Mouse (Mus musculus) MEL (cell line): ENCODE measurements at regions not wholly inside any gene's neighbourhood (a gene's known extent, or its start where the extent isn't known, plus 50 kb on each side); places are given as distances from the start of the nearest gene placed in this dataset.

ENCODE experiments used
- DNase-seq: peaks from one replicate; pipeline ENCODE4 v3.0.0; 2011; ENCODE audit warnings: low read depth, low spot score
- H3K27ac ChIP-seq: 2 replicates; pipeline ENCODE4 v1.5.1; 2012; ENCODE audit warnings: low read depth, mild to moderate bottlenecking, control low read depth, low read length, moderate library complexity; ENCODE audit not compliant: control insufficient read depth
- H3K27me3 ChIP-seq, 2 experiments: fragments of 150-350 bp in 1 of 2; sonication (generic) in 1 of 2; 2 replicates each; pipeline ENCODE4 v1.6.1; 2012; ENCODE audit warnings: low read length in 2 of 2, mild to moderate bottlenecking in 2 of 2, improper control_type of control experiment in 1 of 2, moderate library complexity in 1 of 2; ENCODE audit not compliant: insufficient read depth in 2 of 2, control insufficient read depth in 1 of 2
- H3K36me3 ChIP-seq, 2 experiments: 2 replicates each; pipeline ENCODE4 v1.6.1; 2012 to 2014; ENCODE audit warnings: low read length in 2 of 2, improper control_type of control experiment in 1 of 2, inconsistent platforms in 1 of 2, mild to moderate bottlenecking in 1 of 2; ENCODE audit not compliant: insufficient read depth in 2 of 2, control insufficient read depth in 1 of 2
- H3K4me1 ChIP-seq, 2 experiments: fragments of 150-350 bp in 1 of 2; sonication (generic) in 1 of 2; 2 replicates each; pipeline ENCODE4 v1.6.1; 2012; ENCODE audit warnings: low read length in 2 of 2, improper control_type of control experiment in 1 of 2, mild to moderate bottlenecking in 1 of 2; ENCODE audit not compliant: insufficient read depth in 2 of 2, control insufficient read depth in 1 of 2
- H3K4me3 ChIP-seq, 2 experiments: fragments of 150-350 bp in 1 of 2; sonication (generic) in 1 of 2; 2 replicates each; pipeline ENCODE4 v1.5.1; 2012; ENCODE audit warnings: low read depth in 2 of 2, low read length in 2 of 2, mild to moderate bottlenecking in 2 of 2, moderate library complexity in 2 of 2, control low read depth in 1 of 2, improper control_type of control experiment in 1 of 2; ENCODE audit not compliant: control insufficient read depth in 1 of 2, insufficient read depth in 1 of 2
- H3K79me2 ChIP-seq: 2 replicates; pipeline ENCODE4 v1.6.1; 2012; ENCODE audit warnings: mild to moderate bottlenecking, low read length, moderate library complexity; ENCODE audit not compliant: control insufficient read depth, poor library complexity, insufficient read depth
- H3K9ac ChIP-seq: 2 replicates; pipeline ENCODE4 v1.6.1; 2012; ENCODE audit warnings: low read depth, mild to moderate bottlenecking, control low read depth, low read length, moderate library complexity; ENCODE audit not compliant: control insufficient read depth, poor library complexity, severe bottlenecking
- H3K9me3 ChIP-seq: fragments of 150-350 bp; sonication (generic); replicated peaks from 2 replicates; pipeline ENCODE4 v1.6.1; 2012; ENCODE audit warnings: mild to moderate bottlenecking, low read length, improper control_type of control experiment, moderate library complexity; ENCODE audit not compliant: insufficient read depth
- CHD1 ChIP-seq: IDR thresholded peaks from 2 replicates; pipeline ENCODE4 v1.6.1; 2012; ENCODE audit warnings: low read depth, mild to moderate bottlenecking, inconsistent platforms, low read length, improper control_type of control experiment
- ETS1 ChIP-seq: IDR thresholded peaks from 2 replicates; pipeline ENCODE4 v1.6.1; 2012; ENCODE audit warnings: low read depth, mild to moderate bottlenecking, inconsistent platforms, low read length, improper control_type of control experiment, moderate library complexity
- GATA1 ChIP-seq: IDR thresholded peaks from 2 replicates; pipeline ENCODE4 v1.6.1; 2011; ENCODE audit warnings: low read depth, low read length, improper control_type of control experiment
- KAT2A ChIP-seq: conservative IDR thresholded peaks from 2 replicates; pipeline ENCODE4 v1.6.1; 2012; ENCODE audit warnings: low read depth, low read length, improper control_type of control experiment, inconsistent platforms
- MAX ChIP-seq: IDR thresholded peaks from 2 replicates; pipeline ENCODE4 v1.6.1; 2011; ENCODE audit warnings: low read length, improper control_type of control experiment
- ZC3H11A ChIP-seq: IDR thresholded peaks from 2 replicates; pipeline ENCODE4 v1.6.1; 2012; ENCODE audit warnings: low read depth, mild to moderate bottlenecking, inconsistent platforms, low read length, improper control_type of control experiment
- ZNF384 ChIP-seq: IDR thresholded peaks from 2 replicates; pipeline ENCODE4 v1.6.1; 2012; ENCODE audit warnings: low read depth, mild to moderate bottlenecking, inconsistent platforms, low read length, improper control_type of control experiment

GRCm38 (mm10) chr4:69739833-69740510, 670.3 kb downstream of the Cdk5rap2 start:
- H3K9ac ChIP-seq, result no peak overlapping the region
- H3K9me3 ChIP-seq, result no peaks in the 10 kb centered on the region

More at GRCm38 (mm10) chr4:69739833-69740510, 670.3 kb downstream of the Cdk5rap2 start:
- Histone ChIP-seq H3K27me3 (no peaks in the 10 kb centered on the region), H3K4me3 (no peak overlapping the region), H3K27ac (no peak overlapping the region), H3K4me1 (no peaks in the 10 kb centered on the region), H3K36me3 (no peaks in the 10 kb centered on the region), H3K79me2 (no peaks in the 10 kb centered on the region)
- TF ChIP-seq MAX (no peak), ETS1 (no peak), CHD1 (no peak), GATA1 (no peak), KAT2A (no peak), ZC3H11A (no peak), ZNF384 (no peak)
- DNase-seq, result no peak
